Mouse (Mus musculus): ENCODE data around the gene Chst11.
"Not testable (repeated sequence)": the region's sequence is repeated elsewhere in the genome, so short reads cannot be mapped to it uniquely, and the experiment has no call there.

The Chst11 gene

DNA sequence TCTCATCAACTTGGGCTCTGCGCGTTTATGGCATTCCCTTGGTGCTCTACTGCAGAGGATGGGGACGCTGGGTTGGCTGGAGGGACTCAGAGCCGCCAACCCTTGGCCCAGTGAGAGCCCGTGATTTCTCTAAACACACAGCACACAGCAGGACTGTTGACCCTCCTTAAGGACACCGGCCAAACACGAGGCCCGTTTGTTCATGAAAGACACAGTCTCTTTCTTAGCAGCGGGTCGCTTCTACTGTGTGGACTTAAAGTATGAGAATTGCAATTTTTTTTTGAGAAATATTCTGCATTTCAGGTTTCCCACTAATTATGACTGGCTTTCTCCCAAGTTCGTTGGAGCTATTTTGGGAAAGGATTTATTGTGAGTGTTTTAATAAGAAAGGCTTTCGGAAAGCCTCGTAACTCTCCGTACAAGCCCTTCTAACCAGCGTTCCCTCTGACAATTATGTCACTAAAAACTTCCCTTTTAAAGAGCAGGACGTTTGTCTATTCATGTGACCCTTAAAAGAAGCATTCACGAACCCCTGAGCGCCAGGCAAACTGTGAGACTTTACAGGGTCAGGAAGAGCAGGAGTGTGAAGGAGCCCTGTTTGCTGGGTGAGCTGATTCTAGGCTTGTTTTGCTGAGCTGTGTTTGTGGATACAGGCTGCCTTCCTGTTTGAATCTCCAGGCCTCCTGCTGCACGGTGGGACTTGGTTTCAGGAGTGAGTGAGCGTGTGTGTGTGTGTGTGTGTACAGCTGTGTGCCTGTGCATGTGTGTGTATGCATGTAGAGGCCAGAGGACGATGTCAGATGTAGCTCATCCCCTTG, 122.8 kb downstream of the Chst11 start:
- DNase-seq (ENCODE audit: low read depth, low spot score), result no peak

DNA sequence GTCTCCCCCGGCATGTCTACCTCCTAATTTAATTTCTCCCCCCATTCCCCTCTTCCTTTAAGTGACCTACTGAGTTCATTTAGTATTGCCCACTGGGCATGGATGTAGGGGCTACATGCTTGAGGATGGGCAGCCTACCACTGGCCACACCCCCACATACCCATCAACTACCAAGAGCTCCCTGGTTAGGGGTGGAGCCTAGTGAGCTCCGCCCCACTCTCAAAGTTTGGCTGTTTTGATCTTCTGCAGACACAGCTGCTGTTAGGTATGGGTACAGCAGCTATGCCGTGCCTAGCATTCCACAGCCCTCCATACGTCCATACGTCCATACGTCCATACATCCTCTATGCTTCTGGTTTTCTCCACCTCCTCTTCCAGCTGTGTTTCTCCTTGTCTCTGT, 123.6 kb downstream of the Chst11 start:
- DNase-seq (ENCODE audit: low read depth, low spot score), result no peak

DNA sequence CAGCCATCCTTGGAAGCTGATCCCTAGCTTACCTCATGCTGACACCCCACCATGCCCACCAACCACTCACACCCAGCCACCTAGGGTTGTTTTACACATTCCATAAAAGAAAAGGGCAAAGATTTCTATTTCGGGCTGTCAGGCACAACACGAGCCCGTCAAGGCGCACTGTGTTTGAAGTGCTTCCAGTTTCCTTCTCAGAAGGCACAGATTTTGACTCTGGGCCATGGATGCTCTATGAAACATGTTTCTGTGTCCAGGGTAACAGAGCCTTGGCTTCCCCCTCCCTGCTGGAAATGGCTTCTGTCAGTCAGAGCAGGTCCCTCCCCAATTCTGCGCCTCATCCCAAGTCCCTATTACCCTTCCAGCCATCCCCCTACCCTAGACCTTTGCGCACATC, 125.7 kb downstream of the Chst11 start:
- DNase-seq (ENCODE audit: low read depth, low spot score), result no peak

DNA sequence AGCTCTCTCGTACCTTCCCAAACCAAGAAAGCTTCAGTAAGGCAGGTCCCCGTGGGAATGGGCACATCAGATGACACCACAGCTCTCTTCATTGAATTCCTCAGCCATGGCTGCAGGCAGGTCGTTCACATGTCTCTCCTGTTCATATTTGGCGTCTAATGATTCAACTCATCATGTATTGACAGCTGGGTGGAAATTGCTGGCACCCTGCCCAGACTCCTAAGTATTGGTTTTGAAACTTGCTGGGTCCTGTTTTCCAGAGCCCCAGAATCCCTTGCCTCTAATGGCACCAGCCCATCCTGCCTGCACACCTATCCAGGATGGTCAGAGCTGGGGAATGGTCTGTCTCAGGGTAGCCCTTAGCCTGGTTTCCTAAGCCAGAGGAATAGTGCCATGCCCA, 127.0 kb downstream of the Chst11 start:
- DNase-seq (ENCODE audit: low read depth, low spot score), result no peak

DNA sequence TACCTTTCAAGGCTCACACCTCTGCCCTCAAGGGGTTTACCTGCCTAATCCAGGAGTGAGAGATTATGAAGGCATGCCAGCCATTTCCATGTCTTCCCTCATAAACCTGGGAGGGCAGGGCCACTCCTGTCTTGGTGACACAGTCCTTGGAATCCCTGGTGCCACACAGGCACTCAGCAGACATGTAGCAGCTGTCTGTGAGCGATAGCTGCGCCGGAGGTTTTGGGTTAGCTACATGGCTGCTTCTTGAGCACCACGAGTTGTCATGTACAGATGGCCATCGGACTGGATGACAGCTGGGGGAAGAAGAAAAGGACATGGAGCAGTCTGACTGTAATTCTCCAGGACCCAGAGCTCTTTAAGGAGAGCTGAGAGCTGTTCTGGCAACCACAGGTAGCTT, 129.3 kb downstream of the Chst11 start:
- no peak for DNase-seq (ENCODE audit: low read depth, low spot score)

DNA sequence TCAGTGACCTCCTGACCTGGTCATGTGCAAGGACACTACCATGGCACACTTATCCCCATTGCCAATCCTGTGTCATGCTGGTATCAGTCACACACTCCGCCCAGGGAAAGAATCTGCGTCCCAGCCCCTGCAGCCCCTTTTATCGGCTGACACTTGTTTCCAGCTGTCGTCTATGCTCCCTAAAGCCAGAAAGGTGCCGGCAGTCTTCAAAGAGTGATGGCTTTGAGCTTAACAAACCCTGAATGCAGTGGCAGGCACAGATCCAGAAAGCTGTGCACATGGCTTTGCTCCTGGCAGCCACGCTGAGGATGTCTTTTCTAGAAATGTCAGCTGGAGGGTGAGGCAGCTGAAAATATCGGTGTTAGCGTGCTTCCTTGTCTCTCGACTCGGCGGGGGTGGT, 131.6 kb downstream of the Chst11 start:
- DNase-seq (ENCODE audit: low read depth, low spot score), result no peak

DNA sequence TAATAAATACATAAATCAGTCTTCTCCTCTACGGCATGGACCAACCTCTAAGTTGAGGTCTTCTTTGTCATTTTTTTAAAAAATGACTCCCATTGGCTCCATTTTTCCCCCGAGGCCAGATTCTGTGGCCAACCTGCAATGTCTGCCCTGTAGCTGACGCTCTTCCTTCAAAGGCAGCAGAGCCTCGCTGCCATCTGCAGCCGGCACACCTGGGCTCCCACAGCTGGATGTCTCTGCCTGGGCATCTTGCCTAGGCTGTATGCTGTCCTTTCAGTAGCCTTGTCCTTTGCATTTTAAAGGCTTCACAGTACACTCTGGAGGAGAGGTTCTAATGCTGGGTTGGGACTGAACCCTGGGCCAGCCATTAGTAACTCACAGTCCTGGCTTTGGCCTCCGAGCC, 132.6 kb downstream of the Chst11 start:
- no peak for DNase-seq (ENCODE audit: low read depth, low spot score)

DNA sequence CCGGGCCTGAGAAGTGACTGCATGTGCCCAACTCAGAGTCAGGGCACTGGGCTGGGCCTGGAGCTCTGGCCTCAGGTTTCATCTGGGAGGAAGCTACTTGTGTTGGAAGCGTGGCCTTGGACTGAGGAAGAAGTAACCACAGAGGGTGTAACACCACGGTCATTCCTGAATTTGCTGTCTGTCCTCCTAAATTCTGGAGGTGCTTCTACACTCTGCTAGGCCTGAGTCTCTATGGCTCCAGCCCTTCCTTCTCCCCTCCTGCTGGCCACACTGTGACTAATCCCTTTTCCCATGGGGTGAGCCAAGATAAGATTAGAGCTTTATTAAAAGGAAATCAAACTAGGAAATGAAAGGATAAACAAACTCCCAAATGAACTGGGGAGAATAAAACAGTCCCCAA, 133.3 kb downstream of the Chst11 start:
- no peak for DNase-seq (ENCODE audit: low read depth, low spot score)

DNA sequence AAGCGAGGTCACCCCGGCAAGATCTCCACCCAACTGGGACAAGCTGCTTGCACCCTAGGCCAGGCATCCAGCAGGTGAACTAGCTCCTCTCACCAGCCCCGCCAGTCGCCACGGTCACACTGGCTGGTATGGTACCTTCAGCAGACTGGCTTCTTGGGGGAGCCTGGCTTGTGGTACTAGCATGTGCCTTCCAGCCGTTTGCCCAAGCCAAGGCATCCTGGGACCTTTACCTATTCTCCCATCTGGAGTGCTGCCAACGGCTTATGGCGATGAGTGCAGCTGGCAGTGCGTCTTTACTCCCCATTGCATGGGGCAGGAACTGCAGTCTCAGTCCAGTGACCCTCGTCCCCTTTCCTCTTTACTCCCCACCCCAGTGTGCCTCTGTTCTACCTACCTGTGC, 133.7 kb downstream of the Chst11 start:
- DNase-seq (ENCODE audit: low read depth, low spot score), result no peak

DNA sequence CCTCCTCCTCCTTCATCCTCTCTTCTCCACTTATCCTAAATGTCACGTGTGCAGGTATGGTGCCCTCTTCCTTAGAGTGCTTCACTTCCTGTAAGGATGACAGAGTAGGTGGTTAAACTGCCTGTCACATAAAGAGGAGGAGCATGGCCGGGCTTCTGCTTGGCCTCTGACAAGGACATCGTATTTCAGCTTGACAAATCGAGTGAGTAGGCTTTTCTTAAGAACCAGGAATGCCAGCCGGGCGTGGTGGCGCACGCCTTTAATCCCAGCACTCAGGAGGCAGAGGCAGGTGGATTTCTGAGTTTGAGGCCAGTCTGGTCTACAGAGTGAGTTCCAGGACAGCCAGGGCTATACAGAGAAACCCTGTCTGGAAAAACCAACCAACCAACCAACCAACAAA, 134.2 kb downstream of the Chst11 start:
- not testable (repeated sequence) for DNase-seq (ENCODE audit: low read depth, low spot score)

DNA sequence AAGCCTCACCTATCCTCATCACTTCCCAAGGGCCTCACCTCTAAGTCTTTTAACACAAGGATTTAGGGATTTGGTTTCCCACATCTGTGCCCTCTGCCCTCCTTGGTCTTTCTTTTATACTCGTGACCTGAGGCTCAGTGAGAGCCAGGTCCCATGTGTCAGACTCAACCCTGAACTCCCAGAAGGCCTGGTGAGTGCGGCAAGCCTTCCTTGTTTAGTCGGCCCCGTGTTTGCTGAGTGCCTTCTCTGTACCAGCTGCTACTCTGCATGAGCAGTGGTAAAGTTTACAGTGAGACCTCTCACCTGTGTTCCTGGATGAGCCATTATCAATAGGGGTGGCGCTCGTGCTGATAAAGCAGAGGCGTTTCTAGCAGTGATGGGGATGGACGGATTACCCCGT, 134.6 kb downstream of the Chst11 start:
- DNase-seq (ENCODE audit: low read depth, low spot score), result no peak

DNA sequence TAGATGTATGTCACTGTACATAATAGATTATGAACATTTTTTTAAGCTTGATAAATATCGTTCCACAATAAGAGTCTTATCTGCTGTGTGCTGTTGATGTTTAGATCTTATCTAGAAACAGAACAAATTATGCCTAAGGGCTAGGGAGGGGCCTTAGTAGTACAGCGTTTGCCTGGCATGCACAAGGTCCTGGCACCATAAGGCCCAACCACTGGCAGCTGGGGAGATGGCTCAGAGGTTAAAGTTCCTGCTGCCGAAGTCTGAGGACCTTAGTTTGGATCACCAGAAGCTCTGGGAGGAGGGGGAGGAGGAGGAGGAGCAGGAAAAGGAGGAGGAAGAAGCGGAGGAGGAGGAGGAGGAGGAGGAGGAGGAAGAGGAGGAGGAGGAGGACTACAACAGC, 135.6 kb downstream of the Chst11 start:
- DNase-seq (ENCODE audit: low read depth, low spot score), result no peak

DNA sequence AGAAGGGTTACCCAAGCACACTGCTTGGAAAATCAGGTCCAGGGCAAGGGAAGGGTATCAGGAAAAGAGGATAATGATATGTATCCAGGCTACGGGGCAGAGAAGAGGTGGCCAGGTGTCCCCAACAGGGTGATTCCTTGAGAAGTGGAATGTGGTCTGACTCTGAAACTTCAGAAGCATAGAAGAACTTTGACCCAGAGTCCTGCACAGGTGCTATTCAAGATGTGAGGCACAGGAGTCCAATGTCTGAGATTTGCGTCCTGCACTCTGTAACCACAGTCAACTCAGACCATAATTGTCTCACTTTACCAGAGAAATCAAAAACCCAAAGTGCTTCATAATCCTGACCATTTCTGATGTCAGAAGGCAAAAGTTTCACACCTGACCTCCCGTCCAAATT, 139.3 kb downstream of the Chst11 start:
- no peak for DNase-seq (ENCODE audit: low read depth, low spot score)

DNA sequence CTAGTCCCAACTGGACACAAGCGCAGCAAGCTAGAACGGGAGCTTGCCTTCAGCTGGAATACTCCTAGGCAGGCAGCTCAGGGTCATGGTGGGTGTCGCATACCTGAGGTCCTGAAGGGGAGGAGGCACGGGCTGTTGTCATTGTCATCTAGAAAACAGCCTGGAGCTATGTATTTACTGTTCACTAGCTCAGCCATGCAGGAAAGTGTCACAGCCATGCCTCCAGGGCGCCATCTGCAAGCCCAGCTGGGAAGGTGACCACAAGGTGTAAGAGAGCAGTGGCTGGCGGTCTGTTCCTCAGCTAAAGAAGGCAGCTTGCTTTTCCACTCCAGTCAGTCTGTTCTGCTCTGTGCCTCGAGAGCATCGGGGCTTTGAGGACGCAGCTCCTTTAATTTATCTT, 141.1 kb downstream of the Chst11 start:
- DNase-seq (ENCODE audit: low read depth, low spot score), result no peak

DNA sequence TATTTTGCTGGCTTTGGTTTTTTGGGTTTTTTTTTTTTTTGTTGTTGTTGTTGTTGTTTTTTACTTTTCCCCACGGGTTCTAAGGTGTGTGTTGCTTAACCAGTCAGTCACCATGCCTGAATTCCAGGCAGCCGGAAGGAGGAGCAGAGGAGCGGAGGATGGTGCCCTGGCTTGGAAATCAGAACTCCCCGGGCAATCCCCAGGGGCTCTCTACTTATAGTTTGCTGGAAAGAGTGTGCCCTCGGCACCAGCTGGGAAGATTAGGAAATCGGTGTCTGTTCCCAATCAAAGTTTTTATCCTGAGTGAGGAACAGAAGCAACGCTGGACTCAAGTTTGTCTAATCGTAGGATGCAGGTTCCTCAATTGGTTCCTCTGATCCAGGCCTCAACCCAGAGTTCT, 143.1 kb downstream of the Chst11 start:
- DNase-seq (ENCODE audit: low read depth, low spot score), result no peak

DNA sequence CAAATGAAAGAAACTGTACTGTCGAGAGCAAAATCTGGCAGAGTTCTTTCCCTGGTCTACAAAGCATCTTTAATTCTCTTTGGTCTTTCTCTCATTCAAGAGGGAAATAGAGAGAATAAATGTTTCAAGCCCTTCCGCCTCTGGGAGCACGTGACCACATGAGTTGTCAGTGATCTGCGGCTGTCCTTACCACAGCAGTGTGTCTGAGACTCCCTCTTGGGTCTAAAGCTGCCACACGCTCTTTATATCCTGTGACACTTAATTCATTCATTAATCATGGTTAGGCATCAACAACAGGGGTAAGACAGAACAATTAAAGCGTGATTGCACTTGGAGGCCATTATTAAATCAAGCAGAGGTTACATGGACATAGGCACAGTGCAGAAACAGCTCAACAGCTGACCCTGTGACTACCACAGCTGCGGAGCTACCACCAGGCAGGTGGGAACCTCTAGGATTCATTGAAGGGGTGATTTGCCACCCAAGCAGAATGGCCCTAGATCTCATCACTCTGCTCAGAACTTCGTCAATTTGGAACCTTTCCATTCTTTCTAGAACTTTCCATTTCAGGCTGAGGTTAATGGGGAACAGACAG, 144.4 kb downstream of the Chst11 start:
- no peak for DNase-seq (ENCODE audit: low read depth, low spot score)

DNA sequence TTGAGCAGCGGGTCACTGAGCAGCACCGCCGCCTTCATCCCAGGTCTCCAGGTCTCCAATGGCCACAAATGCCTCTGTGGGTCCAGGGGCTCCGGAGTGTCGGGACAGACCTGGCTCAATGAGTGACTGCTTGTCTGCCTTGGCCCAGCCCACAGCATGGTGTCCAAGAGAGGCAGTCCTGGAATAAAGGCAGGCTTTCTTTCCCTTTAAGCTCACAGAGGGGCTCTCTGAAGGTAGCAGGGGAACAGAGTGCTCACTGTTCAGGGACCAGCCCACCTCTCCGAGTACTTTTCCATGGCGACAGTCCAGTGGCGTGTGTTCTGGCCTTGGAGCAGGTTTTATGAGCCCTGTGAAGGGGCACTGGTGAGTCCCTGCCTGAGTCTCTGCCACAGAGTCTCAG, 145.3 kb downstream of the Chst11 start:
- no peak for DNase-seq (ENCODE audit: low read depth, low spot score)

DNA sequence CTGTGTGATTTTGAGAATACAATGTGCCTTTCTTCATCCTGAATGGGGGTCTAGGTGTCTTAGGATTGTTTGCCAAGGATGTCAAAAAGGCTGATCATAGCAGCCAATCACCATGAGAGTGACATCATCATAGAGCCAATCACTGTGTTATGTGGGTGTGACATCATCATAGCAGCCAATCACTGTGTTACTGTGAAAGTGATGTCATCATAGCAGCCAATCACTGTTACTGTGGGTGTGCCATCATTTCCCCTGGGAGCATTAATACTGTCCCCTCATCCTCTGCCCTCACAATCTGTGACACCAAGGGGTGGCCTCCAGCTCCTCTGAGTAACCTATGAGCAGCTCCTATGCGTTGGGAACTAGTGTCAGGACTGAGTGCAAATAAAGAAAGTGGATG, 146.6 kb downstream of the Chst11 start:
- no peak for DNase-seq (ENCODE audit: low read depth, low spot score)

DNA sequence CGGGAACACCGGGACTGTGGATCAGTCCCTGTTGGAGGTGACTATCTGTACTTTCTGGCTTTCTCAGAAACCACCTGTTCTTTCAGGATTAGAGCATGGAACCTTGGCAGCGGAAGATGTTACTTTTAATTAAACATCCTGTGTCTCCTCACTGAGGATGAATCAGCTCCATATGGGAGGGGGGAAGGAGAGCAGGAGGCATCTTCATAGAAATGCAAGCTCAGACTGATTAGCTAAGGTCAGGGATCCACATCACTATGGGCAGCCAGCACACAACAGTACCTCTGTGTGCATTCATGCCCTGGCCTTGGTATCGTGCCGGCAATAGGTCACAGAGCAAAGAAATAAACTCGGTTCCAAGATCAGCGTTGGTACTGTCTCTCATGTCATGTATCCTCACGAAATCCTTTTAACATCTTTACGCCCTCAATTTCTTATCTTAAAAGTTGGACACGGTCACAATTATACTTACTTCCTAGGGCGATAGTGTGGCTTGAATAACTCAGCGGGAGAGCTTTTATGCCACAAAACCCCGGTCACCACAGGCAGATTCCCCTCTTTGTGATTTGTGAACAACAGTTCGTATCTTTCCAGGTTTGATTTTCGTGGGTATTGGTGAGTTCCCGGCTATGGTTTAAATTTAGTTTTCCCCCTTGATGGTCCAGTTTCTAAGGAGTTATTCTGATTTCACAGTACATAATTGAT, 148.7 kb downstream of the Chst11 start:
- DNase-seq (ENCODE audit: low read depth, low spot score), result no peak

DNA sequence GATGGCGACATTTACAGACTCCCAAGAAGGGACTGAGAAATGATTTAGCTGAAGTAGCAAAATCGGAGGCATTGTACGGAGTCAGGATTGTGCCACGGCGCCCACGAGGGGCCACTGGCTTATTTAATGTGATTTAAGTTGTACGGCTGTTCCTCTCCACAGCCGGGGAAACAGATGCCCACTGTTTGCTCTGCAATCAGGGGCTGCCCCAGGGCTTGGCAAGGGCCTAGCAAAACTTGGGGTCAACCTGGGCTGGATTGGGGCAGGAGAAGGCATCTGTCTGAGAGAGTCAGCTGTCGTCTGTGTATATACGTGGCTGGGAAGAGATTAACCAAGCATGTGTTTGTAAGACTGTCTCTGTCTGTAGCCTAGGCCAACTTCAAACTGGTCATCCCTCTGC, 149.6 kb downstream of the Chst11 start:
- DNase-seq (ENCODE audit: low read depth, low spot score), result peak; percentile 33

DNA sequence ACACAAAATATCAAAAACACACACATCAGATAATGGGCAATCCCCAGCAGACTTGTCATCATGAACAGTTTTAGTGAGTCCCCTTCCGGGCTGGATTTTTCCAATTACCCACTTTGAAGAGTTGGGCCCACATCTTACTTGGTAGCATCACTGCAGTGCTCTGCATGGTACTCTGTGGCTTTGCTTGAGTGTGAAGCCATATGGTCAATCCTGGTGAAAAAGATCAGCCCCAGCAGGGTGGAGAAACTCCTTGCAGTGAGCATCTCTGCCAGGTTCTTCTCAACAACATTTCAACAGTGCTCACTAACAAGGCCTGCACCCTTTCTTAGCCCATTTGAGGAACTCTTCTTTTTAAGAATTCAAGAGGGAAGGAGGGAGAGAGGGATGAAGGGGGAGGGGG, 150.7 kb downstream of the Chst11 start:
- no peak for DNase-seq (ENCODE audit: low read depth, low spot score)

DNA sequence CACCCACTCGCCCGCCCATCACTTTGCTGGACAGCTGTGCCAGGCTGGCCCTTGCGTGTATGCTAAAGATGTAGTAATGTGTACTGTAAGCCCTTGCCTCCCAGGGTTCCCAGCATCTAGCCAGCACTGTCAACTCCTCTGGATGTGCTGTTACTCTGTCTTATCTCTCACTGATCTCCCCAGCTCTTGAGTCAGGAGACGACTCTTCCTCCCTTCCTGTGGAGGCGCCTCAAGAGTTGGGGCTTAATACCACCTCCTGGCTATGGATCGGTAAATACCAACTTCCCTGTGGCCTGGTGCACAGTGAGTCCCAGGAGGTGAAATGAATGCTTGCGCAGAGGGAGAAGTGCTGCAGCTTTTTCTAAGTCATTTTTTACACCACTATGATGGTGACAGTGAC, 151.8 kb downstream of the Chst11 start:
- no peak for DNase-seq (ENCODE audit: low read depth, low spot score)

DNA sequence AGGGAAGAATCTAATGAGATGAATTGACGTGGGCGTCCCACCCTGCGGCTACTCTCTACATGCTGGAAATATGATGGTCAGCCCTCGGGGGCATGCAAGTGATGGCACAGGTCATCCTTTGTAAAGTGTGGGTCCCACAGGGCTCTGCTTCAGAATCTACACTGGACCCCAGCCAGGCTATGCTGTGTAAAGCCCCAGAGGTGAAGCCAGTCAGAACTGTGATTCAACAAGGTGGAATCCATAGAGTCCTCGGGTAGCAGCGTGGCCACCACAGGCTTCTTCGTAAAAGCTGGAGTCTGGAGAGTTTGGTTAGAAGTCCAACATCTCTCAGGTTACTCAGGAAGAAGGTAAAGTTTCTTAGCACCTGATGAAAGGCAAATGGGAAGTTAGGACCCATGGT, 154.0 kb downstream of the Chst11 start:
- no peak for DNase-seq (ENCODE audit: low read depth, low spot score)
